Mouse (Mus musculus) midbrain, embryonic 12.5 days (tissue): ENCODE data around the gene Chrna1. TPM values are rescaled to one million over a fixed set of nuclear protein-coding genes. Genes with fewer than 3 reads are reported as not detected.

Experiments
- polyA plus RNA-seq: library from polyadenylated mRNA; unstranded; fragments of >200 nt; fragmentation: Nextera tagmentation; extraction: Ambion mirVana; gene quantifications from 2 replicates; pipeline ENCODE4 v1.2.1, GENCODE M21; 2016

Chrna1 gene
- polyA plus RNA-seq, 1 experiment from 2014 or later = 0.18 TPM

Other genes with a start within 250 kb of the Chrna1 start
- 7.1 and 8.0 TPM in 2 replicates for gene Gpr155, start 193.8 kb downstream of the Chrna1 start, polyA plus RNA-seq
- 5.1 and 5.3 TPM in 2 replicates for gene Wipf1, start 50.6 kb downstream of the Chrna1 start, polyA plus RNA-seq
- gene Chn1, start 195.0 kb upstream of the Chrna1 start, polyA plus RNA-seq = 75.7 and 81.5 TPM in 2 replicates